Mouse (Mus musculus) kidney, adult 2 months (tissue): ENCODE measurements at regions not wholly inside any gene's neighbourhood (a gene's known extent, or its start where the extent isn't known, plus 50 kb on each side); places are given as distances from the start of the nearest gene placed in this dataset.

Experiments
- CTCF ChIP-seq: fragments of 200-500 bp; conservative IDR thresholded peaks from 2 replicates; pipeline ENCODE4 v1.5.1; 2011; ENCODE audit warnings: low read depth, mild to moderate bottlenecking, control low read depth, low read length, moderate library complexity, mixed read lengths; ENCODE audit not compliant: insufficient read depth, insufficient read length
- POLR2A ChIP-seq: fragments of 200-500 bp; IDR thresholded peaks from one replicate; pipeline ENCODE4 v1.6.1; 2011; ENCODE audit warnings: low read depth, low read length, control low read depth

DNA sequence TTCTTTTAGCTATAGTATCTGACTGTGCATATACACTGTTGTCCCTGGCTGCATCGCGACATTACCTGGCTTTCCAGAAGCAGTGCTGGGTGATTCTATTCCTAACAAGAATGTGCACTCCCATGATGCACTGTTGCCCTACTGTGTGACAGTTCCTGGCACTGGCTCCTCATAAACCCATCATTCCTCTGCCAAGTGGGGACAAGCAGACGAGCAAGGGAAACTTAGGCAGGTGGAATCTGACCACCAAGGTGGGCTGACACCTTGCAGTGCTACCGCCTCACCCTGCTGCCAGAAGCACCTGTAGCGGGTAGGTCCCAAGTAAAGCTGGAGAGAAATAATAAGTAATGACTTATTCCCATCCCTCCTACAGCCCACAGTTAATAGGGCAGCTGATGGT, 167.5 kb upstream of the Camk1g start:
- TF ChIP-seq CTCF (no peak), POLR2A (no peak)
